Mouse (Mus musculus): ENCODE measurements around the gene Lrrc40. TPM values are rescaled to one million over a fixed set of nuclear protein-coding genes. Genes with fewer than 3 reads are reported as not detected.
"Not testable (repeated sequence)": the region's sequence is repeated elsewhere in the genome, so short reads cannot be mapped to it uniquely, and the experiment has no call there.

Gene Lrrc40
- polyA plus RNA-seq, 1 experiment from 2014 or later, result 56.7 TPM

DNA sequence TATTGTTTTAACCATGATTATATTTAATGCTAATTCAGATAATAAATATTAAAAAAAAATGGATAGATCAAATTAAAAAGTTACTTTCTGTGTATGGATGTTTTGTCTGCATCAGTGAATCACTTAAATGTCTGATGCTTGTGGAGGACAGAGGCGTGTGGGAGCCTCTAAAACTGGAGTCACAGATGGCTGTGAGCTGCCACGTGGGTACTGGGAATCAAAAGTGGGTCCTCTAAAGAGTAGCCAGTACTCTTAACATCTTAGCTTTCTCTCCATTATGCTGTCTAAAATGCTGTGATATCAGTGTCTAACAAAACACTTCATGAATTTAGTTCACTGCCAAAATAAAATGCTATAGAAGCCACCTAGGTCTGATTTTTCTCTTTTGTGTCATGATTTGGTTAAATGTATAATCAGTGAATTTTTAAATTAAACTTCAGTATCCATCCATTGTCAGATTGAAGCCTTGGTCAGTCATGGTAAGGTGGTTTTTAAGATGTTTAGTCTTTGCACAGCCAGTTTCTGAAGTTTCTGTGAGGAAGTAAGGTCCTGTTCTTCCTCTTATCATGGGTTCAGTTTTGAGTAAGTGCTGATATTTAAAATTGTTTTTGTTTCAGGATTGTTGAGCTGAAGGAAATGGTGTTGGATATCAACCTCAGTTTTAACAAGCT lies 24.3 kb downstream of the Lrrc40 start:
- WGBS, result 90% methylated on average over 2 of the region's 2 CpGs
- Histone ChIP-seq H3K9me3 (replicated peaks) (no peaks in the 10 kb centered on the region), H3K27ac (no peak overlapping the region), H3K36me3 (peaks cover 41% of the 10 kb centered on the region), H3K4me2 (replicated peaks) (no peak overlapping the region), H3K9ac (no peak overlapping the region), H3K4me1 (no peaks in the 10 kb centered on the region), H3K4me3 (no peak overlapping the region), H3K27me3 (no peaks in the 10 kb centered on the region)
- no peak for ATAC-seq (ENCODE audit: low FRiP score)

DNA sequence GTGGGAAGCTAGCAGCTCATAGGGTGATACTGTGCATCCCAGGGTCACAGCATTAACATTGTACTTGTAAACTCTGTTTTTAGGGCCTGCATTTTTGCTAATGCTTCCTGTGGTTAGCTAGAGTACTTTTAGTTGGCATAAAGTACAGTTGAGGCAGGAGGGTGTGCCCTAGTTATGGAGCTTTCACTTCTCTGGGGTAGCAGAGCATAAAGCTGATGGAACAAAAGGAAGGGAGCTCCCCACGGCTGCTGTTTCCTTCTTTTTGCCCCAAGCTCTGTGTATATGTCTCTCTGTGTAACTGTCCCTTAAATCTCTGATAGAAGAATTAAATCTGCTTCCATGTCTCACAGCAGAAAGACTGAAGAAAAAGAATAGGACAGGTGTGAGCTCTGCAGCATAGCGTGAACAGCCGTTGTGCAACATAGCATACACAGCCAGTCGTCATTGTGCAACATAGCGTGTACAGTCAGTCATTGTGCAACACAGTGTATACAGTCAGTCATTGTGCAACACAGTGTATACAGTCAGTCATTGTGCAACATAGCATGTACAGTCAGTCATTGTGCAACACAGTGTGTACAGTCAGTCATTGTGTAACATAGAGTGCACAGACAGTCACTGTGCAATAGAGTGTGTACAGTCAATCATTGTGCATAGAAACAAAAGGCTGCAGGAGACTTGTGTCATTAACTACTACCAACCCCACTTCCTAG lies 25.5 kb downstream of the Lrrc40 start:
- H3K9ac ChIP-seq, result no peak overlapping the region
- no peaks in the 10 kb centered on the region for H3K4me1 ChIP-seq
- no peak for ATAC-seq (ENCODE audit: low FRiP score)
- peaks cover 33% of the 10 kb centered on the region for H3K36me3 ChIP-seq
- H3K9me3 ChIP-seq (replicated peaks), result no peaks in the 10 kb centered on the region
- no peak overlapping the region for H3K27ac ChIP-seq
- H3K4me2 ChIP-seq (replicated peaks), result no peak overlapping the region
- no peaks in the 10 kb centered on the region for H3K27me3 ChIP-seq
- no peak overlapping the region for H3K4me3 ChIP-seq
- 93% methylated on average over 5 of the region's 5 CpGs for WGBS

- H3K4me3 ChIP-seq, result no peak overlapping the region
- H3K36me3 ChIP-seq, result peaks cover 12% of the 10 kb centered on the region; the same call in 1 of the 2 replicates
- no peaks in the 10 kb centered on the region for H3K4me1 ChIP-seq
- H3K4me2 ChIP-seq (replicated peaks), result no peak overlapping the region
- no peak overlapping the region for H3K9ac ChIP-seq
- no peak for ATAC-seq (ENCODE audit: low FRiP score)
- no peak overlapping the region for H3K27ac ChIP-seq
- no peaks in the 10 kb centered on the region for H3K27me3 ChIP-seq
- H3K9me3 ChIP-seq (replicated peaks), result no peaks in the 10 kb centered on the region
- WGBS, result 92% methylated on average over 2 of the region's 2 CpGs
These were observed 28.8 kb downstream of the Lrrc40 start for GRCm38 (mm10) chr3:158065256-158065655.

GRCm38 (mm10) chr3:158067916-158068315 lies 31.5 kb downstream of the Lrrc40 start:
- Histone ChIP-seq H3K9me3 (replicated peaks) (no peaks in the 10 kb centered on the region), H3K4me2 (replicated peaks) (no peak overlapping the region), H3K36me3 (peaks cover 7% of the 10 kb centered on the region; the same call in 1 of the 2 replicates), H3K9ac (no peak overlapping the region), H3K4me3 (no peak overlapping the region), H3K27ac (no peak overlapping the region), H3K4me1 (no peaks in the 10 kb centered on the region), H3K27me3 (no peaks in the 10 kb centered on the region)
- ATAC-seq (ENCODE audit: low FRiP score), result no peak
- 88% methylated on average over 7 of the region's 7 CpGs for WGBS

DNA sequence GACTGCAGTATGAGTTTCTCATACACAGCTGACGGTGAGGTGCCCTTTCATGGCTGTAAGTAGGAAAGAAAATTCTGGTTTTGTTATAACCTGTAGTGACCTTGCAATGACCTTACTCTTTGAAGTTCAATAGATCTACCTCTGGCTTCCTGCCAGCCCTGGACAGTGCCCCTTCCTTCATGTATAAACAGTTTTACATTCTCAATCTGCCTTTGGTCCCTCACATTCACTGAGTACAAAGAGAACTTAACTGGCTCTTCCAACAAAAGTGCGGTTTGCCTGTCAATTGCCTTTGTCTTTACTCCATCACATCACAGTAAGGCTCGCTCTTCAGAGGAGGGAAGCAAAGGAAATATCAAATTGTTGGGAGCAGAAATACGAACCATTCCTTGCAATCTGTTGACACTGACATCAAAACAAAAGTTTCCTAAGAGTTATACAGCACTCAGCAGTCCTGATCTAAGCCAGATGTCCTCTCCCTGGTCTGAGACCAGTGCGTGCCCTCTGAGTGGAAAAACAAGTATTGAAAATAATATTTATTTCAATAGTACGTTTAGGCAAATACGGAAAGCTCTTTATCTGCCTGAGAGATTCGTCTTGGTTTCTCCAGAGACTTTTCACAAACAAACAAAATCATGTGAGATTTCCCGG lies 32.3 kb downstream of the Lrrc40 start:
- Histone ChIP-seq H3K4me1 (no peaks in the 10 kb centered on the region), H3K27ac (no peak overlapping the region), H3K4me2 (replicated peaks) (no peak overlapping the region), H3K27me3 (no peaks in the 10 kb centered on the region), H3K9me3 (replicated peaks) (no peaks in the 10 kb centered on the region), H3K4me3 (no peak overlapping the region), H3K9ac (no peak overlapping the region), H3K36me3 (peaks cover 7% of the 10 kb centered on the region; the same call in 1 of the 2 replicates)
- ATAC-seq (ENCODE audit: low FRiP score), result no peak
- 66% methylated on average over 9 of the region's 9 CpGs for WGBS

DNA sequence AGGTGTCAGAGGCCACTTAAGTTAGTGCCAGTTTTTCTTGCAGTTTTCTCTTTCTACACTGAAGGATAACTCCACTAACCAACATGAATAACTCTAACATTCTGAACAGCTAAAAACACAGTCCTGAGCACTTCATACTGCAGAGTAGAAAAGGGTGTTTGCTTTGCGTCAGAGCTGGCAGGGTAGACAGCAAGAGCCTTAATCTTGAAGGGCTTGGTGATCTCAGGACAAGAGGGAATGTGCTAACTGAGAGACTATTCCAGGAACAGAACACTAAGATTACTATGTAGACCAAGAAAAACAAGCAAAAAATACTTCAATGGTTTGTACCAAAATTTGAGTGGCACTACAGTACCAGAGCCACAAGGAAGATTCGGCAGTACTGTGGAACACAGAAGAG lies 38.5 kb downstream of the Lrrc40 start:
- Histone ChIP-seq H3K4me1 (no peaks in the 10 kb centered on the region), H3K4me2 (replicated peaks) (no peak overlapping the region), H3K36me3 (no peaks in the 10 kb centered on the region), H3K9ac (no peak overlapping the region), H3K27me3 (no peaks in the 10 kb centered on the region), H3K27ac (no peak overlapping the region), H3K4me3 (no peak overlapping the region), H3K9me3 (replicated peaks) (no peaks in the 10 kb centered on the region)
- WGBS, result 94% methylated on average over 2 of the region's 2 CpGs
- no peak for ATAC-seq (ENCODE audit: low FRiP score)

DNA sequence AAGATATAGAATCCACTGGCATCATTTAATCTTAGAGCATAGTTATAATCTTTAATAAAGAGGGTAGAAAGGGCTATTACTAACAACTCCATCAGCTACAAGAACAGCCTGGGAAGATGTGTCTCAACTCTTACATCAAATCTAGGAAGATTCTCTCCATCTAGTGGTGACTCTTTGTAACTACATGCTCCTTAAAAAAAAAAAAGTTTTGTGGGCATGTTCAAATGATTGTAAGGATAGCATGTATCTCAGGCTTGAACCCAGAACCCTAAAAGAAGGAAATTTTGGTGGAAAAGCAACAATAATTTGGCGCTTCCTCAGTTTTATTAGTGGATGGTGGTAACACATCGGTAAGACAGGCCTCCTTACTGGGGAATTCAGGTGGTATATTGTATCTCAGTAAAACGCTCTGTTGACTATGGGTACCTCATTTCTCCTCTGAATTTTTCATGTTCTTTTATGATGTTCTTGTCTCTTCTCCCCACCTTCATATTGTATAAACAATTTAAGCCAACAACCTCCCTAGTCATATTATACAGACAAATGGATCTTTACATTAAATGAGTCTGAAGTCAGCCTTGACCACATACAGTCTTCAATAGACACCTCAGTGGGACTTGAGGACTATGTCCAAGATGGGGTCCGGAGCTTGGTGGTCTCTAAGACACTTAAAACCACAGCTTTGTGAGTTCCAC lies 40.4 kb downstream of the Lrrc40 start:
- H3K9ac ChIP-seq, result no peak overlapping the region
- H3K27me3 ChIP-seq, result no peaks in the 10 kb centered on the region
- no peaks in the 10 kb centered on the region for H3K9me3 ChIP-seq (replicated peaks)
- ATAC-seq (ENCODE audit: low FRiP score), result no peak
- no peak overlapping the region for H3K4me3 ChIP-seq
- 39% methylated on average over 4 of the region's 4 CpGs for WGBS
- H3K4me1 ChIP-seq, result no peaks in the 10 kb centered on the region
- H3K36me3 ChIP-seq, result no peaks in the 10 kb centered on the region
- no peak overlapping the region for H3K4me2 ChIP-seq (replicated peaks)
- no peak overlapping the region for H3K27ac ChIP-seq

- Histone ChIP-seq H3K4me2 (replicated peaks) (no peak overlapping the region), H3K4me1 (no peaks in the 10 kb centered on the region), H3K9ac (no peak overlapping the region), H3K27me3 (no peaks in the 10 kb centered on the region), H3K36me3 (no peaks in the 10 kb centered on the region), H3K9me3 (replicated peaks) (no peaks in the 10 kb centered on the region), H3K4me3 (no peak overlapping the region), H3K27ac (no peak overlapping the region)
- 59% methylated on average over 1 of the region's 1 CpGs for WGBS
- no peak for ATAC-seq (ENCODE audit: low FRiP score)
These were observed 40.9 kb downstream of the Lrrc40 start for GRCm38 (mm10) chr3:158077380-158077772.

GRCm38 (mm10) chr3:158077828-158078227 lies 41.4 kb downstream of the Lrrc40 start:
- no peak overlapping the region for H3K27ac ChIP-seq
- no peaks in the 10 kb centered on the region for H3K36me3 ChIP-seq
- H3K4me2 ChIP-seq (replicated peaks), result no peak overlapping the region
- no peak overlapping the region for H3K9ac ChIP-seq
- no peak for ATAC-seq (ENCODE audit: low FRiP score)
- no peak overlapping the region for H3K4me3 ChIP-seq
- no peaks in the 10 kb centered on the region for H3K4me1 ChIP-seq
- WGBS, result 79% methylated on average over 5 of the region's 5 CpGs
- H3K9me3 ChIP-seq (replicated peaks), result no peaks in the 10 kb centered on the region
- H3K27me3 ChIP-seq, result no peaks in the 10 kb centered on the region

DNA sequence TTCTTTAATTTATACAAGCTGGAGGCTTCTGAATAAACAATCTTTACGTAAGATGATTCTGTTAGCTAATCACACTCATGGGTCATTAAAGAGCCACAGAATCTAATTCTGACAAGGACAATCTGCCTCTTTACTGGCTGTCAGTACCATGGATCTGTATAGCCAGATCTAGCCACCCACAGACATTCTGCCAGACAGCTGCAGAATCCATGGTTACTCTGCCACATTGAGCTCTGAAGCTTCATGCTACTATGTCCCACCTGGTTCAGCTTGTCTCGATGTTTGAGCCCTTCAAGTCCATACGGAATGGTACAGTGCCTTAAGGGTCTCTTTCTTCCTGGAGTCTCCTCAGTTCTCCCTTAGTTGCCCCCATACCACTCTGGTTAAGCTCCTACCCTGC lies 55.1 kb downstream of the Lrrc40 start:
- Histone ChIP-seq H3K4me2 (replicated peaks) (no peak overlapping the region), H3K4me3 (no peak overlapping the region), H3K9ac (no peak overlapping the region), H3K27ac (no peak overlapping the region), H3K4me1 (no peaks in the 10 kb centered on the region), H3K9me3 (replicated peaks) (no peaks in the 10 kb centered on the region), H3K27me3 (no peaks in the 10 kb centered on the region), H3K36me3 (no peaks in the 10 kb centered on the region)
- 87% methylated on average over 3 of the region's 3 CpGs for WGBS
- no peak for ATAC-seq (ENCODE audit: low FRiP score)

DNA sequence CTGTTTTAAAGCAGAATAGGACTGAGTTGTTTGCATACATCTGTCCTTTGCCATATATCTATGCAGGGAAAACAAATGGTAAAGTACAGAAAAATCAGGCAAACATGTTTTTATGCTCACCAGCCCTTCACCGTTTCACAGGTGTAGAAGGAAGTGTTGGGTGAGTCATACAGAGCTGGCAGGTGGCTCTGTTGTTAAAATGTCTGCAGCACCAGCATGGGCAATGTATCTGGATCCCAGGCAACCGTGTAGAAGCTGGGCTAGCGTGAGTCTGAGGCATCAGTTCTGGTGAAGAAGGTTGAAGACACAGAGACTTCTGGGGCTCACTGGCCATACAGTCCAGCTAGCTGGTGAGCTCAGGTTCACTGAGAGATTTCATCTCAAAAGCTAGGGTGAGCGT lies 57.5 kb downstream of the Lrrc40 start:
- H3K4me2 ChIP-seq (replicated peaks), result no peak overlapping the region
- no peaks in the 10 kb centered on the region for H3K9me3 ChIP-seq (replicated peaks)
- H3K9ac ChIP-seq, result no peak overlapping the region
- H3K4me1 ChIP-seq, result no peaks in the 10 kb centered on the region
- H3K27me3 ChIP-seq, result no peaks in the 10 kb centered on the region
- H3K36me3 ChIP-seq, result no peaks in the 10 kb centered on the region
- H3K4me3 ChIP-seq, result no peak overlapping the region
- WGBS, result 82% methylated on average over 4 of the region's 4 CpGs
- ATAC-seq (ENCODE audit: low FRiP score), result no peak
- no peak overlapping the region for H3K27ac ChIP-seq

DNA sequence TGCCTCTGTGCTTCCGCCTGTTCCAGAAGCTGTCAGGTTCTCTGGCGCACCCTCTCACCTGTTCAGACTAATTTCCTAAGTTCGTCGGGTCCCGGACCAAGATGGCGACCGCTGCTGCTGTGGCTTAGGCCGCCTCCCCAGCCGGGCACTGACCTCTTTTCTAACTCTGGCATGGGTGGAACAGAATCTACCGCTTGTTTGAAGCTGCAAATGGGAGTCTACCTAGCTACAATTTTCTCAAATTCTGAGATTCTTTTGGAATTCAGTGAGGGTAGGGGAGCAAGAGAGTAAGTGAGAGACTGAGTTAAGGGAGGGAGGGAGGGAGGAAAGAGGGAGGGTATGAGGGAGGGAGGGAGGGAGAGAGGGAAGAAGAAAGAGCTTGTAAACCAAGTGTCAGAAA lies 65.6 kb downstream of the Lrrc40 start:
- WGBS, result 89% methylated on average over 8 of the region's 10 CpGs
- not testable (repeated sequence) for H3K4me3 ChIP-seq; H3K9ac ChIP-seq; H3K4me2 ChIP-seq (replicated peaks); H3K9me3 ChIP-seq (replicated peaks); ATAC-seq (ENCODE audit: low FRiP score); H3K27ac ChIP-seq; H3K4me1 ChIP-seq; H3K27me3 ChIP-seq; H3K36me3 ChIP-seq

All from hindbrain, embryonic 12.5 days (tissue).